Mouse (Mus musculus) spleen, postnatal 14 days (tissue): ENCODE results near the gene Cdk16.

ENCODE experiments used
- DNase-seq, 2 experiments: peaks; one replicate each; pipeline ENCODE4 v3.0.0; 2021 to 2022; ENCODE audit warnings: low spot score in 2 of 2

Gene Cdk16

GRCm38 (mm10) chrX:20687519-20688067, at the start of gene Cdk16:
Gene Cdk16 (plus strand): TSS chrX:20687954.
- peak; percentile 52 to 67 for DNase-seq

- DNase-seq = no peak
Observed at GRCm38 (mm10) chrX:20638141-20638540, 49.6 kb upstream of the Cdk16 start.

- DNase-seq = no peak
Observed at GRCm38 (mm10) chrX:20644780-20645179, 43.0 kb upstream of the Cdk16 start.

GRCm38 (mm10) chrX:20657593-20657992, 30.2 kb upstream of the Cdk16 start:
- no peak for DNase-seq

GRCm38 (mm10) chrX:20658026-20658652, 29.6 kb upstream of the Cdk16 start, which contains the start of gene Uba1:
Gene Uba1 (plus strand): TSS chrX:20658326.
- peak; percentile 38 to 55 for DNase-seq

GRCm38 (mm10) chrX:20658891-20659406, 28.8 kb upstream of the Cdk16 start:
- no peak for DNase-seq

- DNase-seq = no peak
Observed at GRCm38 (mm10) chrX:20662317-20662715, 25.4 kb upstream of the Cdk16 start.

- peak; percentile 63 to 70 for DNase-seq
Observed at GRCm38 (mm10) chrX:20662716-20663443, 24.9 kb upstream of the Cdk16 start.

- DNase-seq = no peak
Observed at GRCm38 (mm10) chrX:20663444-20663790, 24.3 kb upstream of the Cdk16 start.

- peak; percentile 63 to 68 for DNase-seq
Observed at GRCm38 (mm10) chrX:20688068-20688547, 354 bp downstream of the Cdk16 start.

GRCm38 (mm10) chrX:20688615-20689014, 861 bp downstream of the Cdk16 start:
- DNase-seq = peak; percentile 8 to 39

- DNase-seq = no peak
Observed at GRCm38 (mm10) chrX:20691566-20691965, 3.8 kb downstream of the Cdk16 start.

GRCm38 (mm10) chrX:20692616-20693015, 4.9 kb downstream of the Cdk16 start:
- DNase-seq = no peak

- no peak for DNase-seq
Observed at GRCm38 (mm10) chrX:20695842-20696241, 8.1 kb downstream of the Cdk16 start.

- DNase-seq = peak in 1 of 2 experiments; percentile 10
Observed at GRCm38 (mm10) chrX:20703741-20704290, 16.1 kb downstream of the Cdk16 start, which contains the start of gene Usp11. Gene Usp11 (plus strand): TSS chrX:20703906.

GRCm38 (mm10) chrX:20704295-20705082, 16.7 kb downstream of the Cdk16 start:
- peak; percentile 28 to 43 for DNase-seq

- no peak for DNase-seq
Observed at GRCm38 (mm10) chrX:20705083-20705402, 17.3 kb downstream of the Cdk16 start.

GRCm38 (mm10) chrX:20728681-20729080, 40.9 kb downstream of the Cdk16 start:
- no peak for DNase-seq

GRCm38 (mm10) chrX:20730048-20730447, 42.3 kb downstream of the Cdk16 start:
- peak in 1 of 2 experiments; percentile 2 for DNase-seq

- DNase-seq = no peak
Observed at GRCm38 (mm10) chrX:20736479-20736878, 48.7 kb downstream of the Cdk16 start.

GRCm38 (mm10) chrX:20748829-20749228, 61.1 kb downstream of the Cdk16 start:
- no peak for DNase-seq
